Mouse (Mus musculus) 416B (cell line): ENCODE data around the gene Specc1l.
A peak's percentile ranks its signal among the peaks of the same experiment; 100 is the strongest.
"Not testable (repeated sequence)": the region's sequence is repeated elsewhere in the genome, so short reads cannot be mapped to it uniquely, and the experiment has no call there.

Experiments used
- DNase-seq: peaks from one replicate; pipeline ENCODE4 v3.0.0; 2011; ENCODE audit warnings: low read depth

Gene Specc1l

GRCm38 (mm10) chr10:75316472-75316871, 104.6 kb downstream of the Specc1l start:
- DNase-seq, result peak; percentile 58

- no peak for DNase-seq
These were observed 104.8 kb downstream of the Specc1l start, which contains the start of gene Adora2a for GRCm38 (mm10) chr10:75316872-75316907. Adora2a (plus strand) TSS chr10:75316877.

- DNase-seq, result peak; percentile 69
These were observed 105.3 kb downstream of the Specc1l start for GRCm38 (mm10) chr10:75316908-75317761.

- peak; percentile 30 for DNase-seq
These were observed 106.3 kb downstream of the Specc1l start for GRCm38 (mm10) chr10:75318206-75318605.

- DNase-seq, result peak; percentile 83
These were observed 108.4 kb downstream of the Specc1l start for GRCm38 (mm10) chr10:75320321-75320720.

GRCm38 (mm10) chr10:75322966-75323365, 111.1 kb downstream of the Specc1l start:
- no peak for DNase-seq

GRCm38 (mm10) chr10:75323986-75324385, 112.1 kb downstream of the Specc1l start:
- DNase-seq, result no peak

GRCm38 (mm10) chr10:75324391-75324790, 112.5 kb downstream of the Specc1l start:
- no peak for DNase-seq

GRCm38 (mm10) chr10:75325821-75326220, 113.9 kb downstream of the Specc1l start:
- DNase-seq, result no peak

- DNase-seq, result peak; percentile 99
These were observed 114.7 kb downstream of the Specc1l start for GRCm38 (mm10) chr10:75326553-75326952.

- peak; percentile 70 for DNase-seq
These were observed 115.2 kb downstream of the Specc1l start for GRCm38 (mm10) chr10:75327081-75327480.

- no peak for DNase-seq
These were observed 116.4 kb downstream of the Specc1l start for GRCm38 (mm10) chr10:75328201-75328704.

GRCm38 (mm10) chr10:75332268-75332667, 120.4 kb downstream of the Specc1l start:
- DNase-seq, result no peak

- no peak for DNase-seq
These were observed 121.4 kb downstream of the Specc1l start for GRCm38 (mm10) chr10:75333176-75333776.

GRCm38 (mm10) chr10:75334175-75334574, 122.3 kb downstream of the Specc1l start:
- no peak for DNase-seq

GRCm38 (mm10) chr10:75335075-75335474, 123.2 kb downstream of the Specc1l start:
- no peak for DNase-seq

GRCm38 (mm10) chr10:75337231-75337630, 125.4 kb downstream of the Specc1l start:
- DNase-seq, result no peak

GRCm38 (mm10) chr10:75338852-75339251, 127.0 kb downstream of the Specc1l start:
- peak; percentile 65 for DNase-seq

GRCm38 (mm10) chr10:75339377-75339776, 127.5 kb downstream of the Specc1l start:
- no peak for DNase-seq

GRCm38 (mm10) chr10:75341936-75342335, 130.1 kb downstream of the Specc1l start:
- DNase-seq, result peak; percentile 19

GRCm38 (mm10) chr10:75344563-75344962, 132.7 kb downstream of the Specc1l start:
- not testable (repeated sequence) for DNase-seq

- DNase-seq, result no peak
These were observed 133.4 kb downstream of the Specc1l start for GRCm38 (mm10) chr10:75345265-75345664.

GRCm38 (mm10) chr10:75350564-75350963, 138.7 kb downstream of the Specc1l start:
- no peak for DNase-seq

- no peak for DNase-seq
These were observed 140.7 kb downstream of the Specc1l start for GRCm38 (mm10) chr10:75352541-75352940.
